Mouse (Mus musculus) liver, embryonic 15.5 days (tissue): Measurements from ENCODE around the gene Abhd16a. TPM values are rescaled to one million over a fixed set of nuclear protein-coding genes. Genes with fewer than 3 reads are reported as not detected.

ENCODE experiments used
- ATAC-seq: fragments of 200-750 bp; cut with Nextera tagmentation; 2 replicates; pipeline ENCODE4 v1.8.0; 2017; ENCODE audit warnings: moderate number of reproducible peaks, mild to moderate bottlenecking, moderate library complexity; ENCODE audit not compliant: insufficient read depth
- H3K27ac ChIP-seq: fragments of 300-500 bp; sonication (generic); replicated peaks from 2 replicates; pipeline ENCODE4 v1.5.1; 2015; ENCODE audit warnings: mild to moderate bottlenecking, inconsistent platforms
- H3K27me3 ChIP-seq: fragments of 300-500 bp; sonication (generic); 2 replicates; pipeline ENCODE4 v1.6.1; 2015; ENCODE audit warnings: mild to moderate bottlenecking, inconsistent platforms
- H3K36me3 ChIP-seq: fragments of 300-500 bp; sonication (generic); replicated peaks from 2 replicates; pipeline ENCODE4 v1.6.1; 2015; ENCODE audit warnings: moderate library complexity, mild to moderate bottlenecking, inconsistent platforms
- H3K4me1 ChIP-seq: fragments of 300-500 bp; sonication (generic); replicated peaks from 2 replicates; pipeline ENCODE4 v1.6.1; 2015; ENCODE audit warnings: inconsistent platforms
- H3K4me2 ChIP-seq: fragments of 300-500 bp; sonication (generic); 2 replicates; pipeline ENCODE4 v1.6.1; 2015; ENCODE audit warnings: moderate library complexity, mild to moderate bottlenecking, inconsistent platforms
- H3K4me3 ChIP-seq: fragments of 300-500 bp; sonication (generic); replicated peaks from 2 replicates; pipeline ENCODE4 v1.5.1; 2015; ENCODE audit warnings: mild to moderate bottlenecking, inconsistent platforms
- H3K9ac ChIP-seq: fragments of 300-500 bp; sonication (generic); 2 replicates; pipeline ENCODE4 v1.6.1; 2015; ENCODE audit warnings: moderate library complexity, mild to moderate bottlenecking, inconsistent platforms
- H3K9me3 ChIP-seq: fragments of 300-500 bp; sonication (generic); replicated peaks from 2 replicates; pipeline ENCODE4 v1.6.1; 2016; ENCODE audit warnings: inconsistent platforms
- whole genome bisulfite sequencing: fragments of 180-500 bp; shearing (Covaris S2); methylation state at CpG from one replicate; pipeline ENCODE4 v1.1.7; 2015; ENCODE audit warnings: mixed read lengths; ENCODE audit not compliant: insufficient replicate concordance; 5-methylcytosine and 5-hydroxymethylcytosine counted together
- polyA plus RNA-seq: library from polyadenylated mRNA; unstranded; fragments of >200 nt; fragmentation: Nextera tagmentation; extraction: Ambion mirVana; gene quantifications from 2 replicates; pipeline ENCODE4 v1.2.1, GENCODE M21; 2015

Gene Abhd16a
- polyA plus RNA-seq, 1 experiment from 2014 or later: 50.0 TPM

DNA sequence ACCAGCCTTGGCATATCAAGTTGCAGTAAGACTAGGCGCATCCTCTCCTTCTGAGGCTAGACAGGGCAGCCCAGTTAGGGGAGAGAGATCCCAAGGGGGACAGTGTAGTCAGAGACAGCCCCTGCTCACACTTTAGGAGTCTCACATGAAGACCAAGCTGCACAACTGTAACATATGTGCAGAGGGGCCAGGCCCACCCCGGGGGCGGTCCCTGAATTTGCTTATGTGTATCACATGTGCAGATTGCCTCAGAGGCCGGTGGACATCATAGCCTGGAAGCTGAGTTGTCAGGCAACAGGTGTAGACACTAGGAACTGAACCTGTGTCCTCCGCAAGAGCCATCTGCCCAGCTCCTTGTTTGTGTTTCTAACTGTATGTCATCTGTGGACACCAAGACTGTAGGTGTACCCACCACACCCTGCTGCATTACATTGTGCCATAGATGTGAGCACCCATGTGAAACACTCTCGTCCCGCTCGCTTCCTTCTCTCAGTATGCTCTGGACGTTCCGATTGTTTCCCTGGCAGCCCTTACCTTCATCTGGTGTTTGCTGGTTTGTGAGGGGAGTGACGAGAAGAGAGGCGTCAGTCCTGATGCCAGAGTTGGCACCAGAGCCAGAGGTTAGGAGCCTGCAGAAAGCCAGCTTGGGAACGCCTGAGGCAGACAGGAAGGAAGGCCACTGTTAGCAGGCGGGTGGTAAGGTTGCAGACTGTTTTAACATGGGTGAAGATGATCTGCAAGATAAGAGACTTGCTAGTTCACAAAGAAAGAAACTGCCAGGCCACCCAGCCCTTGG lies 3.5 kb downstream of the Abhd16a start:
- H3K36me3 ChIP-seq: peaks cover 70% of the 10 kb centered on the region

DNA sequence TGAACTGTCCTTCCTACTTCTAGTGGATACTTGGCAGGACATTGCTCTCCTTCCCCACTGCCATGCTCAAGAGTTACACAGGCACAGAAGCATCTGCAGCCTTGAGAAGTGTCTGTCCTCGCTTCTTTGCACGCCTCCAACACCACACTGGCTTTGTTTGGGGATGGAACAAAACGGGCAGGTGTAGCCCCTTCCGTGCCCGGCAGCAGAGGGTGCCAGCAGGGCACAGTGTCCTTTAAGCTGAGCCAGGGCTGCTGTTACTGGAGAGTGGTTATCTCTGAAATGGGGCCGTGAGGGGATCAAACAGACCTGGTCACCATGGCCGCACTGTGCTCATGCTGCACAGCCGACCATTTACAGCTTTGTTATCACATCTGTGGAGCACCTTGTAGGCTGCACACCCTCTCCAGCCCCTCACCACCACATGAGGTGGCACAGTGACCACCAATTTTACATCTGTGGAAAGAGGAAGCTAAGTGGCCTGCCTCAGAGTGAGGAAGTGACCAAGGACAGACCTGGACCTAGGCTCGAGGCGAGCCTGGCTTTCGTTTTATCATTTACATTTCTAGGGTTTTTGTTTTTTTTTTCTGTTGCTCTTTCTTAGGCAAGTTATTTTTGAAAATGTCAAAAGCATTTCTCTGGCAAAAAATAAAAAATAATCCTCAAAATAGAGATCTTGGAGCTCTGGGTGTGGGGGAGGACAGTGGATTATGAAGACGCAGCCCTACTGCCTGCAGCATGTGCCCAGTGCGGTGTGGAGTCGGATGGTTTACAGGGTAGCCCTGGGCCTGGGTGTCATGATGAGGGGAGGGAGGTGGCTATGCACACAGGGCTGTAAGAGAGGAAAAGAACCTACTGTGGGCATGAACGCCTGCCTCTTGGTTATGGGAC lies 5.7 kb downstream of the Abhd16a start:
- Histone ChIP-seq H3K9me3 (no peaks in the 10 kb centered on the region), H3K27ac (no peak overlapping the region), H3K9ac (no peak overlapping the region), H3K27me3 (no peaks in the 10 kb centered on the region), H3K4me2 (no peak overlapping the region), H3K4me1 (peaks cover 31% of the 10 kb centered on the region), H3K36me3 (peaks cover 91% of the 10 kb centered on the region), H3K4me3 (no peak overlapping the region)
- WGBS: 74% methylated on average over 15 of the region's 15 CpGs
- no peak for ATAC-seq

More for the DNA sequence above, 3.5 kb downstream of the Abhd16a start:
- Histone ChIP-seq H3K9ac (no peak overlapping the region), H3K27me3 (no peaks in the 10 kb centered on the region), H3K4me1 (peaks cover 40% of the 10 kb centered on the region), H3K4me2 (no peak overlapping the region), H3K4me3 (no peak overlapping the region), H3K27ac (no peak overlapping the region), H3K9me3 (no peaks in the 10 kb centered on the region)
- no peak for ATAC-seq
- 82% methylated on average over 14 of the region's 14 CpGs for WGBS

DNA sequence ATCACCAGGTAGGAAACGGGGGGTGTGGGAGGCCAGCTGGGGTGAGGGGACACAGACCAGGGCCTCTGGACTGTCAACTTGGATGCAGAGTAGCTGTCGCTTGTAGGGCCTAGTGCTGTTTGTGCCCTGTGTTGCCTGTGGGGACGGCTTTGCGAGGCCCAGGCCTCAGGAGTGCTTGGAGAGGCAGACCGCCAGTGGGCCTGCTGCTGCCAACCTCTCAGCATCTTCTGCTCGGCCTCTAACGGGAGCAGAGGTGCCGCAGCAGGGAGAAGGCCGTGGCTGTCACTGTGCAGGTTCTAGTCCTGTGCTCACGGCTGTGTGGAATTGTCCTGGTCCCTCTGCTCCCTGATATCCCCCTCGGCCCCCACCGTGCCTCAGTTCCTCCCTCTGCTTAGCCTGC lies 7.5 kb downstream of the Abhd16a start:
- Histone ChIP-seq H3K9me3 (no peaks in the 10 kb centered on the region), H3K9ac (no peak overlapping the region), H3K36me3 (peaks cover 98% of the 10 kb centered on the region), H3K27me3 (no peaks in the 10 kb centered on the region), H3K4me1 (peaks cover 23% of the 10 kb centered on the region), H3K27ac (no peak overlapping the region), H3K4me2 (no peak overlapping the region), H3K4me3 (no peak overlapping the region)
- WGBS: 87% methylated on average over 12 of the region's 12 CpGs
- ATAC-seq: no peak

DNA sequence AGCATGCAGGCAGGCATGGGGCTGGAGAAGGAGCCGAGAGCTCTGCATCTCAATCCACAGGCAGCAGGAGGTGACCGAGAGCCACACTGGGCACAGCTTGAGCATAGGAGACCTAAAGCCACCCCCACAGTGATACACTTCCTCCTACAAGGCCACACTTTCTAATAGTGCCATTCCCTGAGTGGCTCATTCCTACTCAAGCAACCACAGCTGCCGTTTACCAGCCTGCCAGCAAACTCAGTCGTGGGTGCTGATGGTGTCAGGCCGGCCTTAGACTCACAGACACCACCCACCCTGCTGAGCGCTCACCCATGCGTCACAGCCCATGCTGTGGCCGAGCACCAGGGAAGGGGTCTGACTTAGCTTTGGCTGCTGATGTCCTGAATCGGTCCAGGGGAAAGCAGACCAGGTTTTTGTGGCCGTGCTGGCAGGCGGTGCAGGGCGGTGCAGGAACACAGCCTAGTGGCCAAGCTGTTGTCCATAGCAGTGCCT lies 8.1 kb downstream of the Abhd16a start:
- ATAC-seq: no peak
- peaks cover 26% of the 10 kb centered on the region for H3K4me1 ChIP-seq
- WGBS: 82% methylated on average over 12 of the region's 12 CpGs
- peaks cover 99% of the 10 kb centered on the region for H3K36me3 ChIP-seq
- no peak overlapping the region for H3K4me2 ChIP-seq
- H3K9me3 ChIP-seq: no peaks in the 10 kb centered on the region
- no peaks in the 10 kb centered on the region for H3K27me3 ChIP-seq
- H3K4me3 ChIP-seq: no peak overlapping the region
- no peak overlapping the region for H3K9ac ChIP-seq
- no peak overlapping the region for H3K27ac ChIP-seq

DNA sequence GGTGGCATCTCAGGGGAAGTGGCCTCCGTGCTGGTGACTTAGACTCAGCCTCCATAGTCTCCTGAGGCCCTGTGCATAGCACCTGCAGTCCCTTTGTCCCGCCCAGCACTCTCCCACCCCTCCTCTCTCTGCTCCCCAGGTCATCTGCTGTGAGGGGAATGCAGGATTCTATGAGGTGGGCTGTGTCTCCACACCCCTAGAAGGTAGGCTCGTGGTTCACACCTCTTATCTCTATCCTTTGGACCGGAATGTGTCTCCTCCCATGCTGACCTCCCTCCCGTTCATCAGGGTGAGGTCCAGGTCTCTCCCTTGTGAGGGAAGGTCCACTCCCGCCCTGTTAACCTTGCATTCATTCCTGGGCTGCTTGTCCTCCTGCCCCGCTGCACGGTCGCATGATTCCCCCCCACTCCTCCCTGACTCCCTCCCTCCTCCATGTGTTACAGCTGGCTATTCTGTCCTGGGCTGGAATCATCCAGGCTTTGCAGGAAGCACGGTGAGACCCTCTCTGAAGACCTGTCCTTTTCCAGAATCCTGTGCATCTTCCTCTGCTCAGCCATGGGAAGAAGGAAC lies 11.2 kb downstream of the Abhd16a start:
- WGBS: 71% methylated on average over 10 of the region's 10 CpGs
- Histone ChIP-seq H3K36me3 (peaks cover 81% of the 10 kb centered on the region), H3K27ac (no peak overlapping the region), H3K4me3 (no peak overlapping the region), H3K4me2 (no peak overlapping the region), H3K4me1 (peaks cover 46% of the 10 kb centered on the region), H3K9ac (no peak overlapping the region), H3K9me3 (no peaks in the 10 kb centered on the region), H3K27me3 (no peaks in the 10 kb centered on the region)
- no peak for ATAC-seq

DNA sequence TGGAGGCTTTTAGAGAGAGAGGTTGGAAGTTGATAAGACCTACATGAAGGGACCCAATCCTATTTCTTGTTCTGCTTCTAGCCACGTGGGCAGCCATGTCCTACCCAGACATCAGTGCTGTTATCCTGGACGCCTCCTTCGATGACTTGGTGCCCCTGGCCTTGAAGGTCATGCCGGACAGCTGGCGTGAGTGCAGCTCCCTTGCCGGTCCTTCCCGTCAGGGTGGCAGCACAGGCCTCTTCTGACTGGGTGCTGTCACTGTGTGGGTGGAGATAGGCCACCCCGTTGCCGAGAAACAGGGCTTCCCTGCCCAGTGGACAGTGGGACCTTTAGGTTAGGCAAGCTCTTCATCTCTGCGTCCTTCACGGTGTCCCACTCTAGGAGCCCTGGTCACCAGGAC lies 12.1 kb downstream of the Abhd16a start:
- no peaks in the 10 kb centered on the region for H3K9me3 ChIP-seq

DNA sequence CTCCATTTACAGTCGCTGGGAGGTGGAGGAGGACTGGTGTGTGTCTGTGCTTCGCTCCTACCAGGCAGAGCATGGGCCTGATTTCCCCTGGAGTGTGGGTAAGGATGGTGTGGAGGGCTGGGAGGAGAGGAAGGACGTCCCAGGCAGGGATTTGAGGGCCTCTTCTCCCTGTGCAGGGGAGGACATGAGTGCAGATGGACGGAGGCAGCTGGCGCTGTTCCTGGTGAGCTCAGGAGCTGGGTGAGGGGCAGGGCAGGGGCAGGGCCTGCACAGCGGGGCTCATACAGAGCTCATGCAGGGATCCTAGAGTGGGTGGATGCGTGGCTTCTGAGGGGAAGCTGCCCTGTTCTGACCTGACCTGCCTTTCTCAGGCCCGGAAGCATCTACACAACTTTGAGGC lies 13.2 kb downstream of the Abhd16a start:
- 79% methylated on average over 8 of the region's 8 CpGs for WGBS
- Histone ChIP-seq H3K27ac (peak overlapping the region; percentile 87; the same call in 1 of the 2 replicates), H3K9ac (no peak overlapping the region), H3K4me1 (peaks cover 57% of the 10 kb centered on the region), H3K36me3 (peaks cover 61% of the 10 kb centered on the region), H3K27me3 (no peaks in the 10 kb centered on the region), H3K4me2 (no peak overlapping the region), H3K9me3 (no peaks in the 10 kb centered on the region), H3K4me3 (no peak overlapping the region)
- no peak for ATAC-seq

More for the DNA sequence above, 12.1 kb downstream of the Abhd16a start:
- H3K4me3 ChIP-seq: no peak overlapping the region
- peaks cover 55% of the 10 kb centered on the region for H3K4me1 ChIP-seq
- H3K9ac ChIP-seq: no peak overlapping the region
- WGBS: 86% methylated on average over 11 of the region's 11 CpGs
- H3K4me2 ChIP-seq: no peak overlapping the region
- no peak overlapping the region for H3K27ac ChIP-seq
- no peaks in the 10 kb centered on the region for H3K27me3 ChIP-seq
- no peak for ATAC-seq
- peaks cover 73% of the 10 kb centered on the region for H3K36me3 ChIP-seq

DNA sequence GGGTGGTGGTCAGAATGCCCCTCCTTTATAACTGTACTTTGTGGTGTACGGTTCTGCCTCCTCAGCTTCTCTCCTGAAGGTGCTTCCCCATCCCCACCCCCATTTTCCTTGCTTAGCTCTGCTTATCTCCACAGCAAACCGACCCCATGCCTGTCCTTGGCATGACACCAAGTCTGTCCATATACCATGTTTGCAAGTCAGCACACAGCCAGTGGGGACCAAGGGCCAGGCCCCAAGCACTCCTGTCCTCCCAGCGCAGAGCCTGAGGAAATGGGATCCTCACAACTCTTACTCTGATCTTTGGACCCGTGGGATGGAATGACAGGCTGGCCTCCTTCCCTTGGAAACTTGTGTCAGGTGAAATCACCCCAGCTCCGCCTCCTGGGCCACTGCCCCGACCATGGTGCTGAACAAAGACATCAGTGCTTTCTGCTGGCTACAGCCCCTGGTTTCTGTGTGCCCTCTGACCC lies 14.2 kb downstream of the Abhd16a start:
- Histone ChIP-seq H3K4me3 (no peak overlapping the region), H3K4me2 (no peak overlapping the region), H3K9ac (no peak overlapping the region; the same call in 1 of the 2 replicates), H3K9me3 (no peaks in the 10 kb centered on the region), H3K27me3 (no peaks in the 10 kb centered on the region), H3K27ac (peak overlapping the region; percentile 87), H3K4me1 (peaks cover 57% of the 10 kb centered on the region), H3K36me3 (peaks cover 52% of the 10 kb centered on the region)
- no peak; the same call in 1 of the 2 replicates for ATAC-seq
- 51% methylated on average over 6 of the region's 6 CpGs for WGBS

DNA sequence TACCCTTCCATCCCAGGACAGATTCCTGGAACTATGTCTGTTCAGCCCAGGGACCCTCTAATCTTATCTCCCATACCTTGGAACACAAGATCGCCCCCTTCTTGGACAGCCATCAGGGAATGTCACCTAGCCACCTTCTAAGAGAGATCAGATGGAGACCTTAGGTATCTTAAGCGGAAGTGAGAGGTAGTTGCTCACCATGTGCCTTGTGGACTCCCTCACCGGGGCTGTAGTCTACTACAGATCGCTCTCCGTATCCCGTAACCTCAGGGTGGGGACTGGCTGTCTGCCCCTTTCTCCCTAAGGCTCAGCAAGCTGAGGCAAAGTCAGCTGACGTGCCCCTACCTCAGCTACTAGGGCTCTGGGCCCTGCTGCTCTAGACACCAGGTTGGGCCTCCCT lies 15.0 kb downstream of the Abhd16a start:
- 54% methylated on average over 7 of the region's 7 CpGs for WGBS
- Histone ChIP-seq H3K36me3 (peaks cover 43% of the 10 kb centered on the region), H3K9ac (peak overlapping the region; percentile 31; the same call in 1 of the 2 replicates), H3K4me2 (peak overlapping the region; percentile 49), H3K4me1 (peaks cover 57% of the 10 kb centered on the region), H3K27me3 (no peaks in the 10 kb centered on the region), H3K9me3 (no peaks in the 10 kb centered on the region), H3K4me3 (no peak overlapping the region), H3K27ac (peak overlapping the region; percentile 87)
- ATAC-seq: no peak

DNA sequence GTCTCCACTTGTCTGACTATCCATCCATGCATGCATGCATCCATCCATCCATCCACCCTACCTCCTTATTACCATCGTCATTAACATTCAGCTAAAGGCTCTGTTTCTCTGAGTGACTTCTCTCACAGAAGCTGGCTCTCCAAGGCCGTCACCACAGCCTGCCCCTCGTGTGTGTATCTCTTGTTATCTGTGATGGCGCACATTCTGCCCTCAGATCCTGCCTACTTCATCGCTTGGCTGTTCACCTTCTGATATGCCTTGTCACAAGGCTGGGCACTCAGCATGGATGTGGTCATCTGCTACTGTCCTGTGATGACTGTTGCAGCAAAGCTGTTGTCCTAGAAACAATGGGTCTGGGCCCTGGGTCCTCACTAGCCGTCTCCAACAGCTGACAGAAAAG lies 15.7 kb downstream of the Abhd16a start:
- Histone ChIP-seq H3K4me3 (0 out of 2 replicates have a peak overlapping the region, but pooled peaks have one; percentile 1), H3K9ac (peak overlapping the region; percentile 31), H3K36me3 (peaks cover 38% of the 10 kb centered on the region), H3K4me1 (peaks cover 57% of the 10 kb centered on the region), H3K9me3 (no peaks in the 10 kb centered on the region), H3K4me2 (peak overlapping the region; percentile 49), H3K27ac (peak overlapping the region; percentile 87), H3K27me3 (no peaks in the 10 kb centered on the region)
- WGBS: 28% methylated on average over 6 of the region's 6 CpGs
- peak; percentile 86 for ATAC-seq
